In the genomic region with DNA sequence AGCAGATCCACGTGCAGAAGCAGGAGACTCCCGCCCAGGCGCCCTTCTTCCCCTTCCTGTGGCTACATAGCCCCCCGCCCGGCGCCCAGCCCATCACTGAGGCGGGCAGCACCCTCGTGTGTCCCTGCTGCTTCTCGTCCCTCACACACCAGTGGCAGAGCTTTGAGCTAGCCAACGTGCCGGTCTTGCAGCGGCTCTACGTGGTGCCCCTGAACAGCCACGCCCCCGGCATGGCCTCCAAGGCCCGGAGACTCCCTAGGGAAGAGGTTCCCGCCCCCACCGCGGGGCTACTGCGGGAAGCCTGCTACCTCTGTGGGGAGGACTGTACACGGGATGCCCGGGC, we compare ENCODE assay signal across 8 mouse cellular contexts. TPM values are rescaled to one million over a fixed set of nuclear protein-coding genes. Genes with fewer than 3 reads are reported as not detected.
DNase-seq lines count a peak whose midpoint lies in the region; ATAC-seq and TF ChIP-seq lines count a peak whose summit lies in the region.

No protein-coding gene starts in this region.

- H3K4me1 ChIP-seq in lung, embryonic 14.5 days (ENCODE audit: insufficient read depth) = peaks cover 32% of the 10 kb centered on the region
- peaks cover 14% of the 10 kb centered on the region for H3K4me1 ChIP-seq in cortical plate, adult 2 months (ENCODE audit: control insufficient read depth, insufficient read depth, low read length)
- peaks cover 96% of the 10 kb centered on the region for H3K4me1 ChIP-seq in hindbrain, embryonic 10.5 days (replicated peaks)
- H3K4me1 ChIP-seq in liver, embryonic 12.5 days = peaks cover 38% of the 10 kb centered on the region

- DNase-seq in lung, embryonic 14.5 days = peak; percentile 72
- no peak for DNase-seq in lung, postnatal 25 days (ENCODE audit: low spot score)
- peak; percentile 61 for DNase-seq in hindbrain, embryonic 10.5 days (ENCODE audit: low spot score)
- peak; percentile 68 for DNase-seq in retina, postnatal 1 day
- no peak for DNase-seq in spleen, postnatal 36 days (ENCODE audit: low spot score in 2 of 2)
- DNase-seq in frontal cortex, postnatal 14 days (ENCODE audit: low spot score in 2 of 2) = no peak

- no peak for TF ChIP-seq CTCF in lung, embryonic 14.5 days (IDR thresholded peaks at IDR 0.05; ENCODE audit: low read depth)
- TF ChIP-seq CTCF in cortical plate, adult 2 months (IDR thresholded peaks at IDR 0.05; ENCODE audit: extremely low read depth, insufficient read depth, low read length) = no peak

- TF ChIP-seq POLR2A in cortical plate, adult 2 months (IDR thresholded peaks at IDR 0.05; ENCODE audit: extremely low read depth, insufficient read depth, low read length) = no peak

- no peaks in the 10 kb centered on the region for H3K9me3 ChIP-seq in lung, embryonic 14.5 days (ENCODE audit: low read depth, low read length)
- no peaks in the 10 kb centered on the region for H3K9me3 ChIP-seq in hindbrain, embryonic 10.5 days
- H3K9me3 ChIP-seq in liver, embryonic 12.5 days (replicated peaks) = no peaks in the 10 kb centered on the region

- peak overlapping the region; percentile 96 for H3K4me2 ChIP-seq in lung, embryonic 14.5 days
- H3K4me2 ChIP-seq in liver, embryonic 12.5 days = peak overlapping the region; percentile 77

- no peaks in the 10 kb centered on the region for H3K36me3 ChIP-seq in lung, embryonic 14.5 days (ENCODE audit: insufficient read depth)
- H3K36me3 ChIP-seq in hindbrain, embryonic 10.5 days = peaks cover 3% of the 10 kb centered on the region; the same call in 1 of the 2 replicates
- H3K36me3 ChIP-seq in liver, embryonic 12.5 days = no peaks in the 10 kb centered on the region

- ATAC-seq in lung, embryonic 14.5 days (ENCODE audit: insufficient read depth) = peak; percentile 19; the same call in 1 of the 2 replicates
- no peak for ATAC-seq in liver, embryonic 12.5 days

- peak overlapping the region; percentile 63 for H3K4me3 ChIP-seq in lung, embryonic 14.5 days (ENCODE audit: low read depth, low read length)
- H3K4me3 ChIP-seq in cortical plate, adult 2 months (ENCODE audit: insufficient read depth, low read length) = peak overlapping the region; percentile 35; the same call in 1 of the 2 replicates
- H3K4me3 ChIP-seq in hindbrain, embryonic 10.5 days = peak overlapping the region; percentile 70
- peak overlapping the region; percentile 59 for H3K4me3 ChIP-seq in liver, embryonic 12.5 days

- H3K27ac ChIP-seq in lung, embryonic 14.5 days (ENCODE audit: low read depth) = no peak overlapping the region
- no peak overlapping the region for H3K27ac ChIP-seq in cortical plate, adult 2 months (ENCODE audit: insufficient read depth, low read length)
- peak overlapping the region; percentile 88 for H3K27ac ChIP-seq in hindbrain, embryonic 10.5 days
- no peak overlapping the region for H3K27ac ChIP-seq in liver, embryonic 12.5 days

- under 1% methylated on average over 21 of the region's 22 CpGs for WGBS in lung, embryonic 14.5 days
- WGBS in hindbrain, embryonic 10.5 days = 1% methylated on average over 22 of the region's 22 CpGs
- 2% methylated on average over 22 of the region's 22 CpGs for WGBS in liver, embryonic 12.5 days (ENCODE audit: insufficient replicate concordance)

- H3K9ac ChIP-seq in lung, embryonic 14.5 days = peak overlapping the region; percentile 68
- no peak overlapping the region for H3K9ac ChIP-seq in liver, embryonic 12.5 days

- H3K27me3 ChIP-seq in lung, embryonic 14.5 days (ENCODE audit: insufficient read depth, low read length) = peaks cover 27% of the 10 kb centered on the region
- H3K27me3 ChIP-seq in hindbrain, embryonic 10.5 days (ENCODE audit: insufficient read depth, poor library complexity, severe bottlenecking) = peaks cover 84% of the 10 kb centered on the region
- H3K27me3 ChIP-seq in liver, embryonic 12.5 days (replicated peaks) = peaks cover 94% of the 10 kb centered on the region

RNA-seq across cellular contexts. Expression of gene Gse1, which starts 1.3 kb away (rescaled TPM):
- 12.7 and 14.3 TPM in 2 replicates for polyA plus RNA-seq in lung, embryonic 14.5 days (2014; fragmentation: Nextera tagmentation; extraction: Ambion mirVana)
- polyA plus RNA-seq in cortical plate, adult 2 months (2012; rRNA removed) = 41.0 and 46.8 TPM in 2 replicates
- 14.3 and 22.9 TPM in 2 replicates for polyA plus RNA-seq in hindbrain, embryonic 10.5 days (2016; fragmentation: Nextera tagmentation; extraction: Ambion mirVana)
- 14.5 and 15.9 TPM in 2 replicates for polyA plus RNA-seq in liver, embryonic 12.5 days (2016; fragmentation: Nextera tagmentation; extraction: Ambion mirVana)

RNA-seq across cellular contexts. Expression of gene Fam92b, which starts 52.3 kb away (rescaled TPM):
- not detected in 2 replicates for polyA plus RNA-seq in lung, embryonic 14.5 days (2014; fragmentation: Nextera tagmentation; extraction: Ambion mirVana)
- 0.57 and 0.69 TPM in 2 replicates for polyA plus RNA-seq in cortical plate, adult 2 months (2012; rRNA removed)
- 0.95 and 4.1 TPM in 2 replicates for polyA plus RNA-seq in hindbrain, embryonic 10.5 days (2016; fragmentation: Nextera tagmentation; extraction: Ambion mirVana)
- not detected in 2 replicates for polyA plus RNA-seq in liver, embryonic 12.5 days (2016; fragmentation: Nextera tagmentation; extraction: Ambion mirVana)

Comparison
In these comparisons a context has a peak if more than half of its experiments do, and no peak if none do; other contexts are left out.
1. DNase-seq: peak in lung, embryonic 14.5 days (single experiment), hindbrain, embryonic 10.5 days (single experiment) and retina, postnatal 1 day (single experiment); none in lung, postnatal 25 days (single experiment), spleen, postnatal 36 days (0 of 2) and frontal cortex, postnatal 14 days (0 of 2).
2. Peak in every context shown above with its lines, with median percentiles within 50 percentile points of each other: H3K4me3 ChIP-seq.